Mouse (Mus musculus) cerebellum, postnatal 14 days (tissue): ENCODE measurements around the gene Umps.
A peak's percentile ranks its signal among the peaks of the same experiment; 100 is the strongest.

Experiments
- DNase-seq, 2 experiments: peaks; one replicate each; pipeline ENCODE4 v3.0.0; 2021; ENCODE audit warnings: mixed read lengths in 2 of 2

Umps gene

DNA sequence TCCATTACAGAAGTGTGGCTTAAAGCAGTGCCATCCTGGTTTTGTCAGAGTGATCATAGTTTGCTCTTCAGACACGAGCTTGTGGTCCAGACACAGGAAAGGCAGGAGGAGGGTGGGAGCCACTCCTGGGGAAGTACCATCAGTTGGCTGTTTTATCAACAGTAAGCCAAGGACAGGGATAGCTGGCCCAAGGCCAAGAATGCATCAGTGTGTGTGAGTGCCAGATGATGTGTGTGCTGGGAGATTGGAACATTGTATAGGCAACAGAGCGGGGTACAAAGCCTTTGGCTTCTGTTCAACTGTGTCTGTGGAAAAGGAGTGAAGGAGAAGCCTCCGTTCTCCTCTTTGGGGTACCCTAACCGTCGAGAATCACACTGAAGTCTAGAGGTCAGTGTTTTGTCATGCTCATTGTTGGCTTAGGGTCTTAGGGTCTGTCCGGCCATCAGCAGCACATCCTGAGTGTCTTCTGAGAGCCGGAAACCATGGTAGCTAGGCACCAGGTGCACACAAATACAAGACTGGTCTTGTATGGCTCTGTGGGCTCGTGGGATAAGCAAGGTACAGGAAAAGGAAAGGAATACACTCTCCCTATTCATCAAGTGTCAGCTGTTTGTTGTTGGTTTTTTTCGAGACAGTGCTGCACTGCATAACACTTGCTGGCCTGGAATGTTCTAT, 37.9 kb downstream of the Umps start:
- DNase-seq: no peak

DNA sequence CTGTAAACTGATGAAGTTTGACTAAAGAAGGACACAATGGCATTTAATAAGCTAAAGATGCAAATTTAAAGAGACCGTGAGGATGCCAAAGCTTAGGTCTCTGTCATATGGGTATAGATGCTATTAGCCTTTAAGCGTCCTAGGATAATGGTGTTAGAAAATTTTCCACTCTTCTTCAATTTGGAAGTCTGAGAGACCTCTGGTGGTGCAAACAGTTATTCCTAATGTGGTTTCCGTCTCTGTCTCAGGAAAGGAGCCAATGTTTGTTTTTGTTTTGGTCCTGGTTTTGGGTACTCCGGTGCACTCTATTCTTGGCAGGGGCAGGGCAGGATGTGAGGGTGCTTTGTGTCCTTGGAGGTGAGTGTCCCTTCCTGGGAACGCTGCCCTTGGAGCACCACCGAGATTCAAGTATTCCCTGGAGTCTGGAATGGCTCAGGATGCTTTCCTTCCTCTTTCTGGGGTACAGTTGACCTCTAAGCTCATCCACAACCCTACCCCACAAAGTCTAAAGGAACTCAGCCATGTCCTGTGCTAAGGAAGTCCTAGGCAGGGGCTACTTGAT, 39.5 kb downstream of the Umps start:
- DNase-seq: no peak

DNA sequence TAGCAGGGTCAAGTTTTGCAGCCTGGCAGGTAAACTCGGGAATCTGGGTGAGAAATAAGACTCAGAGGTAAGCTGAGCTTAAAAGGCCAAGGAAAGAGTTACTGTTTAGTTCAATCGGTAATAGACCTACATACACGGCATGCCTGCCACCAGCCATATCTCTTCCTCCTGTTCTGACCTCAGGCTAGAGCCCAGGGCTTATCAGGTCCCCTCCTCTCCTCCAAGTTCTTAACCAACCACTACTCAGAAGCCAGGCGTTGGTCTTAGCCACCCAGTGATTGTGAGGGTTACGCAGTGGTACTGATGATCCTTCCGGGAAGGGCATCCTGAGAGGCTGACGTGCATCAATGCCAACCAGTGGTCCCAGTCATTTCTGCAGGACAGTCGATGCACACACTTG, 43.1 kb downstream of the Umps start:
- DNase-seq: no peak

DNA sequence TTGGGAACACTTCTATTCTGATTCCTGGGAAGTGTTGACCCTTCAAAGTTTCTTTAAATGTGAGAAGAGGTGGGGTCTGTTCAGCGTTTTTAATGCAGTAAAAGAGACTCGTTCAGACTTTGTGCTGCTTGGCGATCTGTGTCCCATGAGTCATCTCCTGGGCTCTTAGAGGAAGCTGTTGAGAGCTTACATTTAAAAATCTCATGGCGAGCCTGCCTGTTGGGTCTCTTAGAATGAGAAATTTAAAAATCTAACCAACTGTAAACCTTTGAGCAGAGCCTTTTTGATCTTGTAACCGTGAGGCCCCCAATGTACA, 43.9 kb downstream of the Umps start:
- DNase-seq: no peak

DNA sequence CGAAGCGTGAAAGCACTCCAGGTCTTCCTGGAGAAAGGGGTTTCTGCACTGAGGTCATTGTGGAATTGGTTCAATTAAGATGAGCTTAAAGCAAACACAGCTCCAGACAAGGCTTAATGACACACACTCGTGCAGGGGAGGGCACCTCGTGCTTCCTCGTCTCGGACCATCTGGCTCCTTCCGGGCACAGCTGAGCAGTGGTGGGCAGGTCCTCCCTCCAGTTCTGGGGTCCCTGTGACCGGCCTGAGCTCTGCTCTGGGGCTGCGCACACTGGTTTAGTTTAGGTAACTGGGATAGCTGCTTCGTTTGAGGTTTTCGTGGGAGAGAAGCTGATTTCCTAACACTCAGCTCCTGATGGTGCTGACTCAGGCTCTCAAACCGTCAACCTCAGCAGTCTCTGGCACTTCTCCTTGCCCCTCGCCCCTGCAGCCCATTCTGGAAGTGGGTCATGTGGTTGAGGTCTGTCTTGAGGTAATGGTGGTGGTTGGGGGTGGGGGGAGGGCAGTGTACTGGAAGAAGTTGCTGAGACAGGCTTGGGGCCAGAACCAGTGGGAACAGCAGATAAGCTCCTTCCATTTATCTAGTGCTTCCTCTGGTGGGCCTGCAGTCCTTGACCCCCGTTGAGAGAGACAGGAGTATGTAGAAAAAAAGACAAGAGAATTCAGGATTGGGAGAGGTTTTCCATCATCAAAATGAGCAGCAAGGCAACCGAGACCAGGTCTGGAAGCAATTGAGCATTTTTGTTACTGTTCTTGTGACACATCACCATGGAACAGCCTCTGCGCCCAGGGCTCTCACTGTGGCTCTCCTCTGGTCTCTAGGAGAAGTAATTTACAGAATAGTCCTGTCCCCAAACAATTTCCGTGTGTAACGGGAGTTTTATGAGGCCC, 44.5 kb downstream of the Umps start:
- peak; percentile 57 to 65 for DNase-seq

DNA sequence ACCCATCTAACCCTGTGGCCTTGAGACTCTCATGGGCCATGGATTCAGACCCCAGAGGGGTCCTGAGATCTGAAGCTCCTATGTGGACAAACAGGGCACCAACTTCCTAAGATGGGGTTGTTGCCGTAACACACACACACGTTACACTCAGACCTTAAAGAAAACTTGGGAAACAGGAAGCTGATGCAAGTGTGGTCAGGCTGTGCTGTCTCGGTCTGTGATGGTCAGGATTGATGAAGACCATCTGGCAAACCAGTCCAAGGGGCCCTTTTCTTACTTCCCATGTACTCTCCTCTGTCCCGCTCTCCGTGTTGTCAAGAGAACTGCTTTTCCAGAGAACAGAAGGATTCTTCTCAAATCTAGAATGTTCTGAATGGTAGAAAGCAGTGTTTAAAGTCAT, 45.3 kb downstream of the Umps start:
- no peak for DNase-seq

DNA sequence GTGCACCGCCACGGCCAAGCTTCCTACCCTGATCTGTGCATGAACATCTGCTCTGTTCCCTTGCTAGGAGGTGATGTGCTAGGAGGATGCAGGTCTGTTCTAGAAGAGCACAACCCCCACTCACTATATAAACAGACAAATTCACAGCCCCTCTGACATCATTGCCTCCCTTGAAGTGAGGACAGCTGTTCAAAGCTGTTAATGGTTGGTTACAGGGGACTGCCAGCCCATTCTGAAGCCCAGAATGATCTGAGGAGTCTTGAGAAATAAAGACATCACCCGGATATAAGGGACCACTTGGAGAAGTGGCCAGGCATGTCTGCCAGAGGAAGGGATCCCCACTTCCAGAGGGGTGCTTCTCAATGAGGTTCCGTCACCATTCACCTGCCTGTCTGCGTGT, 48.9 kb downstream of the Umps start:
- no peak for DNase-seq

DNA sequence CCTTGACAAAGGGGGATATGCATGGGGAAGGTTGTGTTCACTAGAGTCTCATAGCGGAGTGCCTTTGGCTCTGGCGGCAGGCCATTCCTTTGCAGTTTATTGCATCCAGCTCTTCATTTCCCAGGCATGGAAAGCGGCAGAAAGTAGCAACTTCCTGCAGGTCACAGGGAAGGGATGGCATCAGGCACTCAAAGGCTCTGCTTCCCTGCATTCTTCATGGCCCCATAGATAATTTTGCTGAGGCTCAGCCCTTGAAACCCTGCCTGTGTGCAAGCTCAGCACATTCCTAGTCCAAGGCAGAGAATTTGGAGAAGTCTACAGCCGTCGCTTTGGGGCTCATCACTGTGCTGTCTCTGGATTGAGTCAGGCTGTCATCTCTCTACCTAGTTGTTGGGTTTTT, 49.4 kb downstream of the Umps start:
- DNase-seq: peak in 1 of 2 experiments; percentile 29

DNA sequence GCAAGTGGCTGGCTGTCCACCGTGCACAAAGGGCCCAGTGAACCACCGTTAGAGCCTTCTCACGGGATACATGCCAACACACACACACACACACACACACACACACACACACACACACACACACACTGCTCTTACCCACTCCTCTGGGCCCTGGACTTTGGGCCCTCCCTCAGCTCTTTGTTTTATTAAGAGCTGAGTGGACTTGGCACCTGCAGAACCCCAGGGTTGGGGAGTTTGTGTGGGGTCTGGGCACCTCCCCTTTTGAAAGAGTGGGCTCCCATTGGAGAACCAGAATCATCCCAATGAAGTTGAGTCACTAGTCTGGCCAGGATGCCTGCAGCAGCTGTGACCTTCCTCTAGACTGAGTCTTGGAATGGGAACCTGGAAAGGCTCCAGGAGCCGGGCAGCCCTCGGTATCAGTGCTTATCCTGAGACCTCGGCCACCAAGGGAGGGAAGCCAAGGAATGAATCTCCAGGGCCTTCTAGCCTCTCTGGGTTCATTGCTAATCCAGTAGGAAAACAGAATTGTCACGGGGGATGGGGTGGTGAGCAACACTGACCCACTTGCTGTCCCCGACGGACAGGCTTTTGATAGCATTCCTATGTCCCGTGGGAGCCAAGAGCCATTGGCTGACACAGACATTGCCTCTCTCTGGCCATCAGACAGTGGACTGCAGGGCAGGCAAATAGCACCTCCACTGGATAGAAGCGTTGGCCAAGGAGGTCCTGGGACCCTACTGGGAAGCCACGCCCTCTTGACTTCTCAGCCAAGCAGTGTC, 50.2 kb downstream of the Umps start:
- DNase-seq: peak; percentile 71 to 85

DNA sequence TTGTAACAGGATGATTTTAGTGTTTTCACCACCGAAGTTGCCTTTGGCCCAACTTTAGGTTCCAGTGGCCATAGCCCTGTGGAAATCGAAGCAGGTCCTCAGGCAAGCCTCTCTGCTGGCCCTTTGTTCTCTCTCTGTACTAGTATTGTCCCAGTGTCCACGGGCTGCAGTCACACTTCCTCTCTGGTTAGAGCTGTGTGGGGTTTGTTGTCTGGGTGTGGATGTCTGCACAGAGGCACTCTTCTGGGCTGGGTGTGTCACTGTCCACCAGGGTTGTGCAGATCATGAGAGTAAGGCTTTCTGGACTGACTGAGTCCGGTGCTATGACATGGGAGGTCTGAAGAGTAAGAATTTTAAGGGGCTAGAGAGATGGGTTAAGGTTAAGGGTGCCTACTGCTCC, 51.8 kb downstream of the Umps start:
- no peak for DNase-seq

DNA sequence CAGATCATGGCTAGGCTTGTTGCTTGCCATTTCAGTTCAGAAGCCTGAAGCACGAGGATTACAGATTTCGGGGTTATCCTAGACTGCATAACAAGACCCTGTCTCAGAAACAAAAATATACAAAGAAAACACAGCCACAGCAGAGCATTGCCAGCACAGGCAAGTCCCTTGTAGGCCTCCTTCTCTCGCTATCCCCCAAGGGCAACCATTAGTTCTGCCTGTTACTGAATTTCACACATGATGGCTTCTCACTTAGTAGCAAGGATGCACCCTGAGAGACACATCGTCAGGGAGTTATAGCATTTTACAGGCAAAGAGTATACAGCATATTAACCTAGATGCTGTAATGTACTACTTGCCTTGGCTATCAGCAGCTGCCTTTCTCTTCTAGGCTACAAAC, 58.6 kb downstream of the Umps start:
- no peak for DNase-seq
